Mouse (Mus musculus): ENCODE results near the gene Fli1.

Gene Fli1

GRCm38 (mm10) chr9:32522536-32523245 lies 20.0 kb downstream of the Fli1 start:
- DNase-seq, result no peak

- DNase-seq, result no peak
Observed at GRCm38 (mm10) chr9:32521331-32521730, 21.3 kb downstream of the Fli1 start.

GRCm38 (mm10) chr9:32520821-32521220 lies 21.8 kb downstream of the Fli1 start:
- no peak for DNase-seq

- DNase-seq, result peak; percentile 56
Observed at GRCm38 (mm10) chr9:32519101-32520051, 23.3 kb downstream of the Fli1 start.

GRCm38 (mm10) chr9:32518351-32519075 lies 24.1 kb downstream of the Fli1 start:
- DNase-seq, result no peak

- no peak for DNase-seq
Observed at GRCm38 (mm10) chr9:32516691-32517090, 26.0 kb downstream of the Fli1 start.

GRCm38 (mm10) chr9:32515894-32516686 lies 26.6 kb downstream of the Fli1 start:
- no peak for DNase-seq

- DNase-seq, result no peak
Observed at GRCm38 (mm10) chr9:32514406-32515058, 28.1 kb downstream of the Fli1 start.

GRCm38 (mm10) chr9:32513471-32513870 lies 29.2 kb downstream of the Fli1 start:
- no peak for DNase-seq

GRCm38 (mm10) chr9:32510454-32511263 lies 32.0 kb downstream of the Fli1 start:
- no peak for DNase-seq

- DNase-seq, result no peak
Observed at GRCm38 (mm10) chr9:32509706-32510156, 32.9 kb downstream of the Fli1 start.

GRCm38 (mm10) chr9:32508648-32509047 lies 34.0 kb downstream of the Fli1 start:
- no peak for DNase-seq

GRCm38 (mm10) chr9:32508118-32508517 lies 34.5 kb downstream of the Fli1 start:
- DNase-seq, result no peak

GRCm38 (mm10) chr9:32506866-32507861 lies 35.5 kb downstream of the Fli1 start:
- DNase-seq, result no peak

- peak; percentile 69 for DNase-seq
Observed at GRCm38 (mm10) chr9:32506161-32506560, 36.5 kb downstream of the Fli1 start.

- no peak for DNase-seq
Observed at GRCm38 (mm10) chr9:32505460-32506075, 37.1 kb downstream of the Fli1 start.

GRCm38 (mm10) chr9:32503995-32504451 lies 38.6 kb downstream of the Fli1 start:
- DNase-seq, result peak; percentile 67

GRCm38 (mm10) chr9:32503423-32503822 lies 39.2 kb downstream of the Fli1 start:
- DNase-seq, result no peak

Measured in kidney, adult 9 months (tissue).